Mouse (Mus musculus): ENCODE results near the gene Gp5. TPM values are rescaled to one million over a fixed set of nuclear protein-coding genes. Genes with fewer than 3 reads are reported as not detected.

The Gp5 gene
- polyA plus RNA-seq, 1 experiment from 2014 or later, result 2.8 TPM

DNA sequence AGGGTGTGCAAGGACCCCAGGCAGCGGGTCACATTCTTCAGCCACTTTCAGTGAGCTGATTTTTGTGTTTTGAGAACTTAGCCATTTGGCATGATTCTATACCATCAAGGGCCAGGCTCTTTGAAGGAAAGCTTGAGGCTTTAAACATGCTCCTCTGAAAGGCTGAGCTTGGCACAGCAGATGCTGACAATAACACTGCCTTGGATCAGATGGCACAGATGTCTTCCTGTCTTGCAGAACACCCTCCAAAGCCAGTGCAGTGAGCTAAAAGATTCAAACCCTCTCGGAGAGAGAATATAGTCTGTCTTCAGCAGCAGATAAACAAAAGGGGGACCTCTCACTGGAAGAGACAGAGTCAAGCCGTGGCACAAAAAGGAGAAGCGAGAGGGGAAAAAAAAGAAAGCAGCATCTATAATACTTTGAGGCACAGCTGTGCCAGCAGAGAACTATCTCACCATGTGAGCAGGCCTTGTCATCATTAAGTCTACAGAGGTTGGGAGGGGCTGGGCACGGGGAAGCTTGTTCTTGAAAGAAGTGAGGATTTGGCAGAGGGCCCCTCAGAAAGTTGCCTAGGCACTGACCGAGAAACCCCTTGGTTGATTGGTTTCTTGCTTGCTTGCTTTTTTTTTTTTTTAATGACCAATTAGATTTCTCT lies 38.5 kb downstream of the Gp5 start:
- Histone ChIP-seq H3K27me3 (ENCODE audit: control insufficient read depth, insufficient read depth, low read length) (no peaks in the 10 kb centered on the region), H3K9me3 (ENCODE audit: control insufficient read depth, low read length) (no peaks in the 10 kb centered on the region), H3K4me1 (ENCODE audit: control insufficient read depth, insufficient read depth, low read length) (peaks cover 12% of the 10 kb centered on the region), H3K9ac (ENCODE audit: low read length) (no peak overlapping the region), H3K27ac (replicated peaks; ENCODE audit: low read depth, low read length) (no peak overlapping the region), H3K4me3 (ENCODE audit: low read depth, low read length) (no peak overlapping the region), H3K4me2 (ENCODE audit: low read depth, severe bottlenecking) (no peak overlapping the region), H3K36me3 (ENCODE audit: control insufficient read depth, insufficient read depth, low read length) (no peaks in the 10 kb centered on the region)
- WGBS, result 71% methylated on average over 6 of the region's 6 CpGs
- DNase-seq (ENCODE audit: low spot score) (no peak), ATAC-seq (ENCODE audit: insufficient number of reproducible peaks, low FRiP score, low TSS enrichment, low read depth) (no peak)

- H3K4me3 ChIP-seq (ENCODE audit: low read depth, low read length), result no peak overlapping the region
- no peaks in the 10 kb centered on the region for H3K27me3 ChIP-seq (ENCODE audit: control insufficient read depth, insufficient read depth, low read length)
- 37% methylated on average over 8 of the region's 8 CpGs for WGBS
- no peak overlapping the region for H3K4me2 ChIP-seq (ENCODE audit: low read depth, severe bottlenecking)
- H3K27ac ChIP-seq (replicated peaks; ENCODE audit: low read depth, low read length), result no peak overlapping the region
- DNase-seq (ENCODE audit: low spot score) (no peak), ATAC-seq (ENCODE audit: insufficient number of reproducible peaks, low FRiP score, low TSS enrichment, low read depth) (no peak)
- no peak overlapping the region for H3K9ac ChIP-seq (ENCODE audit: low read length)
- no peaks in the 10 kb centered on the region for H3K9me3 ChIP-seq (ENCODE audit: control insufficient read depth, low read length)
- peaks cover 12% of the 10 kb centered on the region for H3K4me1 ChIP-seq (ENCODE audit: control insufficient read depth, insufficient read depth, low read length)
- H3K36me3 ChIP-seq (ENCODE audit: control insufficient read depth, insufficient read depth, low read length), result no peaks in the 10 kb centered on the region
These were observed 39.3 kb downstream of the Gp5 start for GRCm38 (mm10) chr16:30271223-30271761.

GRCm38 (mm10) chr16:30267359-30267758 lies 43.2 kb downstream of the Gp5 start, which contains the start of gene Cpn2:
Gene Cpn2, minus strand, starts transcription at chr16:30267499.
- DNase-seq (ENCODE audit: low spot score), result no peak
- H3K27ac ChIP-seq (replicated peaks; ENCODE audit: low read depth, low read length), result no peak within 1 kb of the TSS
- no peaks in the 10 kb centered on the region for H3K36me3 ChIP-seq (ENCODE audit: control insufficient read depth, insufficient read depth, low read length)
- no peaks in the 10 kb centered on the region for H3K27me3 ChIP-seq (ENCODE audit: control insufficient read depth, insufficient read depth, low read length)
- no peaks in the 10 kb centered on the region for H3K9me3 ChIP-seq (ENCODE audit: control insufficient read depth, low read length)
- H3K4me1 ChIP-seq (ENCODE audit: control insufficient read depth, insufficient read depth, low read length), result peaks cover 12% of the 10 kb centered on the region
- H3K4me2 ChIP-seq (ENCODE audit: low read depth, severe bottlenecking), result no peak within 1 kb of the TSS
- 77% methylated on average over 5 of the region's 5 CpGs for WGBS
- H3K9ac ChIP-seq (ENCODE audit: low read length), result no peak within 1 kb of the TSS
- no peak within 1 kb of the TSS for H3K4me3 ChIP-seq (ENCODE audit: low read depth, low read length)
- ATAC-seq (ENCODE audit: insufficient number of reproducible peaks, low FRiP score, low TSS enrichment, low read depth), result no peak

DNA sequence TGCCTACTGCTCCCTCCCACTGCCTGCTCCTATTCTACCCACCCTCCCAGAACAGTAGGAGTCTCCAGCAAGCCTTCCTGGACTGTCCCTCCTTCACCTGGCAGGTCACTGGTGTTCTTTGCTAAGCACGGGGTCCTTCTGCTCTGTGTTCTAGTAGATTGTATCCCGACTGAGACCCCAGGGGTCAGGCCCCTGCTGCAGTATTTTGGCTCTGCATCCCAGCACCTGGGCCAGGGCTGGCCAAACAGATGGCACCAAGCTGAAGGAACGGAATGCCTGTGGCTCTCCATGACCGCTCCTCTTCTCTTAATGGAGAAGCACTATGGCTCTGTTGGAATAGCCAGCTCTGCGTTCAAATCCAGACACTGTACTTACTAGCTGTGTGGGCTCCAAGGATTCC lies 44.0 kb downstream of the Gp5 start:
- Histone ChIP-seq H3K9ac (ENCODE audit: low read length) (no peak overlapping the region), H3K4me2 (ENCODE audit: low read depth, severe bottlenecking) (no peak overlapping the region), H3K4me1 (ENCODE audit: control insufficient read depth, insufficient read depth, low read length) (peaks cover 5% of the 10 kb centered on the region), H3K9me3 (ENCODE audit: control insufficient read depth, low read length) (no peaks in the 10 kb centered on the region), H3K4me3 (ENCODE audit: low read depth, low read length) (no peak overlapping the region), H3K36me3 (ENCODE audit: control insufficient read depth, insufficient read depth, low read length) (no peaks in the 10 kb centered on the region), H3K27me3 (ENCODE audit: control insufficient read depth, insufficient read depth, low read length) (no peaks in the 10 kb centered on the region), H3K27ac (replicated peaks; ENCODE audit: low read depth, low read length) (no peak overlapping the region)
- 81% methylated on average over 5 of the region's 5 CpGs for WGBS
- no peak for ATAC-seq (ENCODE audit: insufficient number of reproducible peaks, low FRiP score, low TSS enrichment, low read depth)
- no peak for DNase-seq (ENCODE audit: low spot score)

GRCm38 (mm10) chr16:30265611-30266010 lies 45.0 kb downstream of the Gp5 start:
- WGBS, result 68% methylated on average over 4 of the region's 4 CpGs
- ATAC-seq (ENCODE audit: insufficient number of reproducible peaks, low FRiP score, low TSS enrichment, low read depth) (no peak), DNase-seq (ENCODE audit: low spot score) (no peak)
- Histone ChIP-seq H3K4me2 (ENCODE audit: low read depth, severe bottlenecking) (no peak overlapping the region), H3K36me3 (ENCODE audit: control insufficient read depth, insufficient read depth, low read length) (no peaks in the 10 kb centered on the region), H3K9ac (ENCODE audit: low read length) (no peak overlapping the region), H3K27me3 (ENCODE audit: control insufficient read depth, insufficient read depth, low read length) (no peaks in the 10 kb centered on the region), H3K27ac (replicated peaks; ENCODE audit: low read depth, low read length) (no peak overlapping the region), H3K4me3 (ENCODE audit: low read depth, low read length) (no peak overlapping the region), H3K9me3 (ENCODE audit: control insufficient read depth, low read length) (no peaks in the 10 kb centered on the region), H3K4me1 (ENCODE audit: control insufficient read depth, insufficient read depth, low read length) (no peaks in the 10 kb centered on the region)

DNA sequence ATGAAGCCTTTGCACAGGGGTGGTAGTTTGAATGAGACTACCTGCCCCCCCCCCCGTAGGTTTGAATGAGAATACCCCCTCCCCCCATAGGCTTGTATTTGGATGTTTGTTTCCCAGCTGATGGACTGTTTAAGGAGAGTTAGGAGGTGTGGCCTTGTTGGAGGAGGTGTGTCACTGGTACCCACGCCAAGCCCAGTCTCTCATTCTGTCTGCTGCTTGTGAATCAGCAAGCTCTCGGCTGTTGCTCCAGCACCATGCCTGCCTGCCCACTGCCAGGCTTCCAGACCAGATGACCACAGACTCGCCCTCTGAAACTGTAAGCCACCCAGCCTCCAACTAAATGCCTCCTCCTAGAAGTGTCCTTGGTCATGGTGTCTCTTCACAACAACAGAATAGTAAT lies 47.4 kb downstream of the Gp5 start:
- no peak overlapping the region for H3K4me3 ChIP-seq (ENCODE audit: low read depth, low read length)
- DNase-seq (ENCODE audit: low spot score), result no peak
- 55% methylated on average over 4 of the region's 4 CpGs for WGBS

GRCm38 (mm10) chr16:30262664-30263063 lies 47.9 kb downstream of the Gp5 start:
- 0% methylated on average over 2 of the region's 2 CpGs for WGBS
- Histone ChIP-seq H3K36me3 (ENCODE audit: control insufficient read depth, insufficient read depth, low read length) (no peaks in the 10 kb centered on the region), H3K9me3 (ENCODE audit: control insufficient read depth, low read length) (no peaks in the 10 kb centered on the region), H3K27me3 (ENCODE audit: control insufficient read depth, insufficient read depth, low read length) (no peaks in the 10 kb centered on the region), H3K4me2 (ENCODE audit: low read depth, severe bottlenecking) (no peak overlapping the region), H3K9ac (ENCODE audit: low read length) (no peak overlapping the region), H3K4me3 (ENCODE audit: low read depth, low read length) (no peak overlapping the region), H3K4me1 (ENCODE audit: control insufficient read depth, insufficient read depth, low read length) (no peaks in the 10 kb centered on the region), H3K27ac (replicated peaks; ENCODE audit: low read depth, low read length) (no peak overlapping the region)
- DNase-seq (ENCODE audit: low spot score) (peak; percentile 91), ATAC-seq (ENCODE audit: insufficient number of reproducible peaks, low FRiP score, low TSS enrichment, low read depth) (no peak)

More for the DNA sequence above, 47.4 kb downstream of the Gp5 start:
- H3K36me3 ChIP-seq (ENCODE audit: control insufficient read depth, insufficient read depth, low read length), result no peaks in the 10 kb centered on the region
- ATAC-seq (ENCODE audit: insufficient number of reproducible peaks, low FRiP score, low TSS enrichment, low read depth), result 0 out of 2 replicates have a peak, but pooled peaks have one; percentile 63
- no peaks in the 10 kb centered on the region for H3K9me3 ChIP-seq (ENCODE audit: control insufficient read depth, low read length)
- no peaks in the 10 kb centered on the region for H3K4me1 ChIP-seq (ENCODE audit: control insufficient read depth, insufficient read depth, low read length)
- H3K27ac ChIP-seq (replicated peaks; ENCODE audit: low read depth, low read length), result no peak overlapping the region
- H3K9ac ChIP-seq (ENCODE audit: low read length), result no peak overlapping the region
- no peak overlapping the region for H3K4me2 ChIP-seq (ENCODE audit: low read depth, severe bottlenecking)
- no peaks in the 10 kb centered on the region for H3K27me3 ChIP-seq (ENCODE audit: control insufficient read depth, insufficient read depth, low read length)

DNA sequence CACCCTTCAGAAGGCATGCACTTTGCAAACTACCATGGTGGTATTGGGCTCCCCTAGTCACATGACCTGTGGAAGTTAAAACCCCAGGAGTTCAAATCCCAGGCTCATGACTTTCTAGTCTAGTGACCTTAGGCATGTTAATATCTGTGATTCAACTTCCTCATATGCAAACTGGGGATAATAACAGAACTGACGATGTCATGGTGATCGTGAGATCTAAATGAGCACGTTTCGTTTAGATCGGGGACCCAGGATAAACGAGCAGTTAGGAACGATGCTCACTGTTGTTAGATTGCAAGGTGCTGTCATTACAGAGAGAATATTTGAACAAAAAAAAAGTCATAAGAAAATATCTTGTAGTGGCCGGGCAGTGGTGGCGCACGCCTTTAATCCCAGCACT lies 48.4 kb downstream of the Gp5 start:
- ATAC-seq (ENCODE audit: insufficient number of reproducible peaks, low FRiP score, low TSS enrichment, low read depth), result no peak
- Histone ChIP-seq H3K4me1 (ENCODE audit: control insufficient read depth, insufficient read depth, low read length) (no peaks in the 10 kb centered on the region), H3K4me3 (ENCODE audit: low read depth, low read length) (no peak overlapping the region), H3K9me3 (ENCODE audit: control insufficient read depth, low read length) (no peaks in the 10 kb centered on the region), H3K9ac (ENCODE audit: low read length) (no peak overlapping the region), H3K27ac (replicated peaks; ENCODE audit: low read depth, low read length) (no peak overlapping the region), H3K27me3 (ENCODE audit: control insufficient read depth, insufficient read depth, low read length) (no peaks in the 10 kb centered on the region), H3K4me2 (ENCODE audit: low read depth, severe bottlenecking) (no peak overlapping the region), H3K36me3 (ENCODE audit: control insufficient read depth, insufficient read depth, low read length) (no peaks in the 10 kb centered on the region)
- 87% methylated on average over 10 of the region's 10 CpGs for WGBS
- DNase-seq (ENCODE audit: low spot score), result no peak

GRCm38 (mm10) chr16:30261341-30261740 lies 49.2 kb downstream of the Gp5 start:
- H3K4me3 ChIP-seq (ENCODE audit: low read depth, low read length), result no peak overlapping the region
- DNase-seq (ENCODE audit: low spot score) (no peak), ATAC-seq (ENCODE audit: insufficient number of reproducible peaks, low FRiP score, low TSS enrichment, low read depth) (no peak)
- H3K9ac ChIP-seq (ENCODE audit: low read length), result no peak overlapping the region
- no peaks in the 10 kb centered on the region for H3K27me3 ChIP-seq (ENCODE audit: control insufficient read depth, insufficient read depth, low read length)
- WGBS, result 90% methylated on average over 9 of the region's 9 CpGs
- no peak overlapping the region for H3K4me2 ChIP-seq (ENCODE audit: low read depth, severe bottlenecking)
- no peak overlapping the region for H3K27ac ChIP-seq (replicated peaks; ENCODE audit: low read depth, low read length)
- no peaks in the 10 kb centered on the region for H3K36me3 ChIP-seq (ENCODE audit: control insufficient read depth, insufficient read depth, low read length)
- no peaks in the 10 kb centered on the region for H3K4me1 ChIP-seq (ENCODE audit: control insufficient read depth, insufficient read depth, low read length)
- no peaks in the 10 kb centered on the region for H3K9me3 ChIP-seq (ENCODE audit: control insufficient read depth, low read length)

Data from limb, embryonic 11.5 days (tissue).